Mouse (Mus musculus) lung, embryonic 16.5 days (tissue): Measurements from ENCODE around the gene Grk5. TPM values are rescaled to one million over a fixed set of nuclear protein-coding genes. Genes with fewer than 3 reads are reported as not detected.

Source experiments
- ATAC-seq: fragments of 200-750 bp; cut with Nextera tagmentation; 2 replicates; pipeline ENCODE4 v1.8.0; 2017; ENCODE audit warnings: low read depth, mild to moderate bottlenecking, moderate library complexity
- H3K27ac ChIP-seq: fragments of 300-500 bp; sonication (generic); 2 replicates; pipeline ENCODE4 v1.5.1; 2014; ENCODE audit warnings: mild to moderate bottlenecking, control low read depth, low read length
- H3K27me3 ChIP-seq: fragments of 300-500 bp; sonication (generic); 2 replicates; pipeline ENCODE4 v1.6.1; 2014; ENCODE audit warnings: low read depth, low read length, mixed read lengths; ENCODE audit not compliant: control insufficient read depth, insufficient read depth
- H3K36me3 ChIP-seq: fragments of 300-500 bp; sonication (generic); 2 replicates; pipeline ENCODE4 v1.6.1; 2014; ENCODE audit warnings: low read length; ENCODE audit not compliant: control insufficient read depth, insufficient read depth
- H3K4me1 ChIP-seq: fragments of 300-500 bp; sonication (generic); replicated peaks from 2 replicates; pipeline ENCODE4 v1.6.1; 2014; ENCODE audit warnings: low read length, mixed read lengths; ENCODE audit not compliant: control insufficient read depth, insufficient read depth
- H3K4me2 ChIP-seq: fragments of 300-500 bp; sonication (generic); 2 replicates; pipeline ENCODE4 v1.6.1; 2014; ENCODE audit warnings: low read depth, low read length, control low read depth
- H3K4me3 ChIP-seq: fragments of 300-500 bp; sonication (generic); 2 replicates; pipeline ENCODE4 v1.5.1; 2014; ENCODE audit warnings: mild to moderate bottlenecking, low read length, control low read depth
- H3K9ac ChIP-seq: fragments of 300-500 bp; sonication (generic); 2 replicates; pipeline ENCODE4 v1.6.1; 2014; ENCODE audit warnings: low read length, control low read depth
- H3K9me3 ChIP-seq: fragments of 300-500 bp; sonication (generic); 2 replicates; pipeline ENCODE4 v1.6.1; 2016; ENCODE audit warnings: low read length; ENCODE audit not compliant: control insufficient read depth
- WGBS: fragments of 180-500 bp; shearing (Covaris S2); extraction: QIAGEN DNeasy Blood & Tissue Kit; methylation state at CpG from one replicate; pipeline ENCODE4 v1.1.7; 2014; 5-methylcytosine and 5-hydroxymethylcytosine counted together
- polyA plus RNA-seq: library from polyadenylated mRNA; unstranded; fragments of >200 nt; fragmentation: Nextera tagmentation; extraction: Ambion mirVana; gene quantifications from 2 replicates; pipeline ENCODE4 v1.2.1, GENCODE M21; 2015

Grk5 gene
- polyA plus RNA-seq, 1 experiment from 2014 or later: 4.9 TPM

- Histone ChIP-seq H3K4me1 (peaks cover 10% of the 10 kb centered on the region; the same call in 1 of the 2 replicates), H3K9me3 (no peaks in the 10 kb centered on the region), H3K4me3 (peak within 1 kb of the TSS; percentile 69), H3K27ac (peak within 1 kb of the TSS; percentile 81), H3K9ac (peak within 1 kb of the TSS; percentile 74), H3K4me2 (peak within 1 kb of the TSS; percentile 66), H3K27me3 (no peaks in the 10 kb centered on the region), H3K36me3 (peaks cover 8% of the 10 kb centered on the region)
- ATAC-seq: peak; percentile 99
- under 1% methylated on average over 28 of the region's 28 CpGs for WGBS
Observed at GRCm38 (mm10) chr19:60874064-60874694, 15.4 kb upstream of the Grk5 start, which contains the start of gene Prdx3. Prdx3 (minus strand) TSS chr19:60874556.

GRCm38 (mm10) chr19:60883129-60883528 is 6.4 kb upstream of the Grk5 start:
- ATAC-seq: peak; percentile 66; the same call in 1 of the 2 replicates
- WGBS: 9% methylated on average over 3 of the region's 3 CpGs

GRCm38 (mm10) chr19:60887637-60888036 is 1.9 kb upstream of the Grk5 start:
- Histone ChIP-seq H3K36me3 (no peaks in the 10 kb centered on the region), H3K4me3 (no peak overlapping the region), H3K9ac (no peak overlapping the region), H3K4me2 (no peak overlapping the region), H3K27ac (no peak overlapping the region), H3K9me3 (no peaks in the 10 kb centered on the region), H3K4me1 (peaks cover 16% of the 10 kb centered on the region), H3K27me3 (no peaks in the 10 kb centered on the region)
- ATAC-seq: no peak
- WGBS: 70% methylated on average over 2 of the region's 2 CpGs

More at GRCm38 (mm10) chr19:60883129-60883528, 6.4 kb upstream of the Grk5 start:
- no peak overlapping the region for H3K27ac ChIP-seq
- H3K36me3 ChIP-seq: no peaks in the 10 kb centered on the region
- no peak overlapping the region for H3K9ac ChIP-seq
- H3K4me3 ChIP-seq: no peak overlapping the region
- no peaks in the 10 kb centered on the region for H3K9me3 ChIP-seq
- no peaks in the 10 kb centered on the region for H3K27me3 ChIP-seq
- no peaks in the 10 kb centered on the region for H3K4me1 ChIP-seq
- no peak overlapping the region for H3K4me2 ChIP-seq

GRCm38 (mm10) chr19:60889101-60889713 is 342 bp upstream of the Grk5 start:
- H3K4me3 ChIP-seq: peak overlapping the region; percentile 66
- H3K27ac ChIP-seq: peak overlapping the region; percentile 99
- WGBS: 4% methylated on average over 17 of the region's 17 CpGs
- H3K27me3 ChIP-seq: no peaks in the 10 kb centered on the region
- peak; percentile 54 for ATAC-seq
- no peaks in the 10 kb centered on the region for H3K9me3 ChIP-seq
- peaks cover 17% of the 10 kb centered on the region for H3K4me1 ChIP-seq
- no peaks in the 10 kb centered on the region for H3K36me3 ChIP-seq
- H3K4me2 ChIP-seq: peak overlapping the region; percentile 78
- H3K9ac ChIP-seq: peak overlapping the region; percentile 94

- H3K27me3 ChIP-seq: no peaks in the 10 kb centered on the region
- H3K9me3 ChIP-seq: no peaks in the 10 kb centered on the region
- peak overlapping the region; percentile 78 for H3K4me2 ChIP-seq
- H3K4me1 ChIP-seq: peaks cover 21% of the 10 kb centered on the region
- peak; percentile 32 for ATAC-seq
- peak overlapping the region; percentile 99 for H3K27ac ChIP-seq
- WGBS: 0% methylated on average over 41 of the region's 41 CpGs
- peak overlapping the region; percentile 66 for H3K4me3 ChIP-seq
- no peaks in the 10 kb centered on the region for H3K36me3 ChIP-seq
- H3K9ac ChIP-seq: peak overlapping the region; percentile 94
Observed at GRCm38 (mm10) chr19:60890391-60891122, 1.0 kb downstream of the Grk5 start.

- 11% methylated on average over 5 of the region's 5 CpGs for WGBS
- Histone ChIP-seq H3K4me3 (peak overlapping the region; percentile 66), H3K4me1 (peaks cover 21% of the 10 kb centered on the region), H3K27me3 (no peaks in the 10 kb centered on the region), H3K27ac (no peak overlapping the region), H3K9ac (peak overlapping the region; percentile 31; the same call in 1 of the 2 replicates), H3K36me3 (no peaks in the 10 kb centered on the region), H3K4me2 (peak overlapping the region; percentile 78), H3K9me3 (no peaks in the 10 kb centered on the region)
- no peak for ATAC-seq
Observed at GRCm38 (mm10) chr19:60891123-60891470, 1.5 kb downstream of the Grk5 start.

- no peaks in the 10 kb centered on the region for H3K27me3 ChIP-seq
- no peaks in the 10 kb centered on the region for H3K36me3 ChIP-seq
- H3K9ac ChIP-seq: no peak overlapping the region
- H3K4me3 ChIP-seq: peak overlapping the region; percentile 66
- H3K9me3 ChIP-seq: no peaks in the 10 kb centered on the region
- peak overlapping the region; percentile 78 for H3K4me2 ChIP-seq
- WGBS: 15% methylated on average over 1 of the region's 1 CpGs
- no peak overlapping the region for H3K27ac ChIP-seq
- peaks cover 21% of the 10 kb centered on the region for H3K4me1 ChIP-seq
- ATAC-seq: no peak
Observed at GRCm38 (mm10) chr19:60891934-60892547, 2.5 kb downstream of the Grk5 start.

- WGBS: 25% methylated on average over 3 of the region's 3 CpGs
- no peak for ATAC-seq
- Histone ChIP-seq H3K36me3 (no peaks in the 10 kb centered on the region), H3K4me1 (peaks cover 16% of the 10 kb centered on the region), H3K9ac (no peak overlapping the region), H3K27ac (peak overlapping the region; percentile 12; the same call in 1 of the 2 replicates), H3K27me3 (no peaks in the 10 kb centered on the region), H3K4me3 (no peak overlapping the region), H3K4me2 (no peak overlapping the region), H3K9me3 (no peaks in the 10 kb centered on the region)
Observed at GRCm38 (mm10) chr19:60895251-60895880, 5.8 kb downstream of the Grk5 start.
